Mouse (Mus musculus) testis, adult 2 months (tissue): ENCODE results near the gene Sp8.

ENCODE experiments used
- CTCF ChIP-seq: fragments of 200-500 bp; IDR thresholded peaks from 2 replicates; pipeline ENCODE4 v1.5.1; 2012; ENCODE audit warnings: low read depth, mild to moderate bottlenecking, inconsistent platforms, low read length, moderate library complexity; ENCODE audit not compliant: control insufficient read depth, insufficient read depth, insufficient replicate concordance
- POLR2A ChIP-seq: fragments of 200-500 bp; IDR thresholded peaks from 2 replicates; pipeline ENCODE4 v1.6.1; 2012; ENCODE audit warnings: low read depth, mild to moderate bottlenecking, inconsistent platforms, low read length, moderate library complexity; ENCODE audit not compliant: control insufficient read depth

- TF ChIP-seq CTCF (no peak), POLR2A (no peak)
These were observed 10.0 kb downstream of the Sp8 start for GRCm38 (mm10) chr12:118856151-118856550.
